Mouse (Mus musculus): ENCODE data around the gene Klri2. TPM values are rescaled to one million over a fixed set of nuclear protein-coding genes. Genes with fewer than 3 reads are reported as not detected.
"Not testable (repeated sequence)": the region's sequence is repeated elsewhere in the genome, so short reads cannot be mapped to it uniquely, and the experiment has no call there.

Gene Klri2
- polyA plus RNA-seq, 1 experiment from 2014 or later: not detected

DNA sequence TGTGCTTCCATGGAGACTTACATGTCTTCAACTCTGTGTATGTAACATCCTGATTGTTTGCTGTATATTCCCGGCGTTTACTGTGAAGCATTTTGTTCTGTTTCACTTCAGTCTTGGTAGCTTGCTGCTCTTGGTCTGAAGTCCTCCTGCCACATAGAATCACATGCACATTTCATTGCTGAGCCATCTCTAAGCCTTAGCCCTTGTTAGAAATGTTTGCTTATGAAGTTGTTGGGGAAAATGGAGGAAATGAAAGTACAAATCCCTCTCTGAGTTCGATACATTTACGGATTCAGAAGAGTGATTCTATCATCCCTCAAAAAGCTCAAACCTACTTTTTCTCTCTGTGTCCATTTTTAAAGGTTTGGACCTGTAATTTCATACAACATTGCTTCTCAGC is 23.3 kb downstream of the Klri2 start, which contains the start of gene Klri1:
Klri1 (minus strand) TSS at position 101 of the 400 bp plus-strand sequence.
- 82% methylated on average over 4 of the region's 4 CpGs for WGBS
- Histone ChIP-seq H3K4me2 (replicated peaks; ENCODE audit: low read depth, low read length) (no peak within 1 kb of the TSS), H3K9me3 (ENCODE audit: control insufficient read depth, low read depth, low read length) (no peaks in the 10 kb centered on the region), H3K4me1 (ENCODE audit: control insufficient read depth, insufficient read depth, low read length) (no peaks in the 10 kb centered on the region), H3K9ac (replicated peaks; ENCODE audit: low read depth, low read length) (no peak within 1 kb of the TSS), H3K4me3 (ENCODE audit: low read depth, low read length) (no peak within 1 kb of the TSS), H3K27me3 (ENCODE audit: control insufficient read depth, insufficient read depth, low read length) (no peaks in the 10 kb centered on the region), H3K36me3 (ENCODE audit: control insufficient read depth, insufficient read depth, low read length) (no peaks in the 10 kb centered on the region), H3K27ac (ENCODE audit: low read length) (no peak within 1 kb of the TSS)
- no peak for ATAC-seq (ENCODE audit: insufficient number of reproducible peaks, insufficient read depth, low FRiP score, low read depth)

DNA sequence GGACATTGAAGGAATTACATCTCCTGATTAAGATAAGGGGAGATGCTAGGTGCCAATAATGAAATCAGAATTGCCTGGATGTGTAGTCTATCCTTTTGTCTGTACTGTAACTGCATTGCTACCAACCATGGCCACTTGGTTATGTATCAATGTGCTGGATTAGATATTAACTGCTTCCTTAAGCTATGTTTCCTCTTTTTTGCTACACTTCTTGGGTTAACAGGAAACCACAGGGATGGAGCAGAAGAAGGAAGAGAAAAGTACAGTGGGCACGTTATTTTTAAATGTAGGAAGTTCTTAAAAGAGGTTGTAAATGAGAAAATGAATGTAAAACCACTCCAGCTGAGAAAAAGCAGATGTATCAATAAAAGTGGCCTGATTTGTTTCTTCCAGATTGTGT is 26.7 kb downstream of the Klri2 start:
- Histone ChIP-seq H3K4me2 (replicated peaks; ENCODE audit: low read depth, low read length) (no peak overlapping the region), H3K27ac (ENCODE audit: low read length) (no peak overlapping the region), H3K4me1 (ENCODE audit: control insufficient read depth, insufficient read depth, low read length) (no peaks in the 10 kb centered on the region), H3K27me3 (ENCODE audit: control insufficient read depth, insufficient read depth, low read length) (no peaks in the 10 kb centered on the region), H3K36me3 (ENCODE audit: control insufficient read depth, insufficient read depth, low read length) (no peaks in the 10 kb centered on the region), H3K4me3 (ENCODE audit: low read depth, low read length) (no peak overlapping the region), H3K9me3 (ENCODE audit: control insufficient read depth, low read depth, low read length) (no peaks in the 10 kb centered on the region), H3K9ac (replicated peaks; ENCODE audit: low read depth, low read length) (no peak overlapping the region)
- ATAC-seq (ENCODE audit: insufficient number of reproducible peaks, insufficient read depth, low FRiP score, low read depth): no peak
- 35% methylated on average over 1 of the region's 1 CpGs for WGBS

GRCm38 (mm10) chr6:129691436-129691835 is 48.8 kb downstream of the Klri2 start:
- H3K9ac ChIP-seq (replicated peaks; ENCODE audit: low read depth, low read length); H3K4me1 ChIP-seq (ENCODE audit: control insufficient read depth, insufficient read depth, low read length); H3K27ac ChIP-seq (ENCODE audit: low read length); H3K4me3 ChIP-seq (ENCODE audit: low read depth, low read length); H3K9me3 ChIP-seq (ENCODE audit: control insufficient read depth, low read depth, low read length); ATAC-seq (ENCODE audit: insufficient number of reproducible peaks, insufficient read depth, low FRiP score, low read depth); H3K4me2 ChIP-seq (replicated peaks; ENCODE audit: low read depth, low read length); H3K27me3 ChIP-seq (ENCODE audit: control insufficient read depth, insufficient read depth, low read length); H3K36me3 ChIP-seq (ENCODE audit: control insufficient read depth, insufficient read depth, low read length): not testable (repeated sequence)
- WGBS: 67% methylated on average over 10 of the region's 10 CpGs

GRCm38 (mm10) chr6:129680379-129680778 is 59.9 kb downstream of the Klri2 start:
- Histone ChIP-seq H3K9ac (replicated peaks; ENCODE audit: low read depth, low read length) (no peak overlapping the region), H3K4me1 (ENCODE audit: control insufficient read depth, insufficient read depth, low read length) (no peaks in the 10 kb centered on the region), H3K9me3 (ENCODE audit: control insufficient read depth, low read depth, low read length) (no peaks in the 10 kb centered on the region), H3K4me2 (replicated peaks; ENCODE audit: low read depth, low read length) (no peak overlapping the region), H3K27me3 (ENCODE audit: control insufficient read depth, insufficient read depth, low read length) (no peaks in the 10 kb centered on the region), H3K4me3 (ENCODE audit: low read depth, low read length) (no peak overlapping the region), H3K36me3 (ENCODE audit: control insufficient read depth, insufficient read depth, low read length) (no peaks in the 10 kb centered on the region), H3K27ac (ENCODE audit: low read length) (no peak overlapping the region)
- no peak for ATAC-seq (ENCODE audit: insufficient number of reproducible peaks, insufficient read depth, low FRiP score, low read depth)
- WGBS: 66% methylated on average over 1 of the region's 1 CpGs

Small RNA genes within 50 kb of the gene (microRNA-seq; reads per million reads assigned to microRNA genes)
- not detected for gene Mir680-1

Other genes starting within 250 kb of the Klri2 start
- gene Olr1, start 233.3 kb downstream of the Klri2 start, polyA plus RNA-seq (2014; fragmentation: Nextera tagmentation; extraction: Ambion mirVana): not detected in 2 replicates
- not detected in 2 replicates for gene Tmem52b, start 227.9 kb downstream of the Klri2 start, polyA plus RNA-seq (2014; fragmentation: Nextera tagmentation; extraction: Ambion mirVana)
- 13.2 and 15.6 TPM in 2 replicates for gene Gabarapl1, start 207.3 kb downstream of the Klri2 start, polyA plus RNA-seq (2014; fragmentation: Nextera tagmentation; extraction: Ambion mirVana)
- not detected in 2 replicates for gene Klre1, start 162.6 kb downstream of the Klri2 start, polyA plus RNA-seq (2014; fragmentation: Nextera tagmentation; extraction: Ambion mirVana)
- 0.29 and 0.69 TPM in 2 replicates for gene Klrd1, start 148.7 kb downstream of the Klri2 start, polyA plus RNA-seq (2014; fragmentation: Nextera tagmentation; extraction: Ambion mirVana)
- 0.12 TPM in 1 of 2 replicates, not detected in the other for gene Klrk1, start 116.6 kb downstream of the Klri2 start, polyA plus RNA-seq (2014; fragmentation: Nextera tagmentation; extraction: Ambion mirVana)
- not detected in 2 replicates for gene Klrc3, start 97.1 kb downstream of the Klri2 start, polyA plus RNA-seq (2014; fragmentation: Nextera tagmentation; extraction: Ambion mirVana)
- gene Klrc2, start 79.8 kb downstream of the Klri2 start, polyA plus RNA-seq (2014; fragmentation: Nextera tagmentation; extraction: Ambion mirVana): not detected in 2 replicates
- gene Klrc1, start 61.5 kb downstream of the Klri2 start, polyA plus RNA-seq (2014; fragmentation: Nextera tagmentation; extraction: Ambion mirVana): not detected in 2 replicates
- not detected in 2 replicates for gene Klri1, start 23.4 kb downstream of the Klri2 start, polyA plus RNA-seq (2014; fragmentation: Nextera tagmentation; extraction: Ambion mirVana)
- not detected in 2 replicates for gene Gm156, start 43.8 kb upstream of the Klri2 start, polyA plus RNA-seq (2014; fragmentation: Nextera tagmentation; extraction: Ambion mirVana)
- not detected in 2 replicates for gene Gm17631, start 122.2 kb upstream of the Klri2 start, polyA plus RNA-seq (2014; fragmentation: Nextera tagmentation; extraction: Ambion mirVana)
- not detected in 2 replicates for gene Klra17, start 136.2 kb upstream of the Klri2 start, polyA plus RNA-seq (2014; fragmentation: Nextera tagmentation; extraction: Ambion mirVana)
- gene Klra5, start 177.2 kb upstream of the Klri2 start, polyA plus RNA-seq (2014; fragmentation: Nextera tagmentation; extraction: Ambion mirVana): not detected in 2 replicates

Measured in stomach, embryonic 14.5 days (tissue).